Mouse (Mus musculus) stomach, embryonic 16.5 days (tissue): Measurements from ENCODE around the gene Stat5b. TPM values are rescaled to one million over a fixed set of nuclear protein-coding genes. Genes with fewer than 3 reads are reported as not detected.

Experiments
- ATAC-seq: fragments of 200-750 bp; cut with Nextera tagmentation; 2 replicates; pipeline ENCODE4 v1.8.0; 2017; ENCODE audit warnings: moderate number of reproducible peaks, moderate TSS enrichment; ENCODE audit not compliant: insufficient read depth, low FRiP score
- H3K27ac ChIP-seq: fragments of 300-500 bp; sonication (generic); 2 replicates; pipeline ENCODE4 v1.5.1; 2014; ENCODE audit warnings: low read length
- H3K27me3 ChIP-seq: fragments of 300-500 bp; sonication (generic); 2 replicates; pipeline ENCODE4 v1.6.1; 2014; ENCODE audit warnings: low read length, control low read depth, mixed read lengths; ENCODE audit not compliant: control insufficient read depth, insufficient read depth
- H3K36me3 ChIP-seq: fragments of 300-500 bp; sonication (generic); 2 replicates; pipeline ENCODE4 v1.6.1; 2014; ENCODE audit warnings: low read length; ENCODE audit not compliant: control insufficient read depth, insufficient read depth
- H3K4me1 ChIP-seq: fragments of 300-500 bp; sonication (generic); 2 replicates; pipeline ENCODE4 v1.6.1; 2014; ENCODE audit warnings: low read length, control low read depth, mixed read lengths; ENCODE audit not compliant: control insufficient read depth, insufficient read depth
- H3K4me2 ChIP-seq: fragments of 300-500 bp; sonication (generic); 2 replicates; pipeline ENCODE4 v1.6.1; 2014; ENCODE audit warnings: low read depth, low read length, mixed read lengths
- H3K4me3 ChIP-seq: fragments of 300-500 bp; sonication (generic); replicated peaks from 2 replicates; pipeline ENCODE4 v1.5.1; 2014; ENCODE audit warnings: mild to moderate bottlenecking, low read length
- H3K9ac ChIP-seq: fragments of 300-500 bp; sonication (generic); 2 replicates; pipeline ENCODE4 v1.6.1; 2014; ENCODE audit warnings: low read length
- H3K9me3 ChIP-seq: fragments of 300-500 bp; sonication (generic); replicated peaks from 2 replicates; pipeline ENCODE4 v1.6.1; 2016; ENCODE audit warnings: low read length, control low read depth; ENCODE audit not compliant: control insufficient read depth
- WGBS: fragments of 180-500 bp; shearing (Covaris S2); extraction: QIAGEN DNeasy Blood & Tissue Kit; methylation state at CpG from one replicate; pipeline ENCODE4 v1.1.7; 2014; 5-methylcytosine and 5-hydroxymethylcytosine counted together
- polyA plus RNA-seq: library from polyadenylated mRNA; unstranded; fragments of >200 nt; fragmentation: Nextera tagmentation; extraction: Ambion mirVana; gene quantifications from 2 replicates; pipeline ENCODE4 v1.2.1, GENCODE M21; 2015

The Stat5b gene
- polyA plus RNA-seq, 1 experiment from 2014 or later, result 27.4 TPM

DNA sequence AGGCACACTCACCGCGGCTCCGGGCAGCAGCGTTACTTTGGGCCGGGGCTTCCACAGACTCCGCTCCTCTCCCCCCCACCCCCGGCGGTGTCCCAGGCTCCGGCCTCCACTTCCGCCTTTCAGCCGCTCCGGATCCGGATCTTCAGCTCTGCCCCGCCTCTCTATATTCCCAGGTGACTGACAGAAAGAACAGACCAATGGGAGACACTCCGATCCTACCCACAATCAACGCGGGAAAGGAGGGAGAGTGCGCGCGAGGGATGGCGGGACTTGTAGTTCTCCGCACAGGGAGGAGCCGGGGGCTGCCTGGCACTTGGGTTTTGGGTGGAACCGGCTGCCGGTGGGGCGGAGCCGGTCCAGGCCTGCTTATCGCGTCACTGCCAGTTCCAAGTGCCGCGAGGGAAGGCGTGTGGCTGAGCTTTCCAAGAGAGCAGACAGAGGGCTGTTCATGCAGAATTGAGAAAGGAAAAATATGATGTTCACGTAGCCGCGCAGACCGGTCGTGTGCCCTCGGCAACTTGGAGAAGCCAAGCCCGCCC lies 112.4 kb downstream of the Stat5b start, which contains the start of gene Rab5c:
Gene Rab5c (minus strand): TSS at position 150 of the 539 bp plus-strand sequence.
- Histone ChIP-seq H3K27ac (peak within 1 kb of the TSS; percentile 77), H3K27me3 (no peaks in the 10 kb centered on the region), H3K4me3 (peak within 1 kb of the TSS; percentile 92), H3K36me3 (no peaks in the 10 kb centered on the region), H3K9me3 (no peaks in the 10 kb centered on the region), H3K4me1 (peaks cover 21% of the 10 kb centered on the region), H3K4me2 (peak within 1 kb of the TSS; percentile 79), H3K9ac (peak within 1 kb of the TSS; percentile 98)
- ATAC-seq, result peak; percentile 100
- under 1% methylated on average over 39 of the region's 39 CpGs for WGBS

DNA sequence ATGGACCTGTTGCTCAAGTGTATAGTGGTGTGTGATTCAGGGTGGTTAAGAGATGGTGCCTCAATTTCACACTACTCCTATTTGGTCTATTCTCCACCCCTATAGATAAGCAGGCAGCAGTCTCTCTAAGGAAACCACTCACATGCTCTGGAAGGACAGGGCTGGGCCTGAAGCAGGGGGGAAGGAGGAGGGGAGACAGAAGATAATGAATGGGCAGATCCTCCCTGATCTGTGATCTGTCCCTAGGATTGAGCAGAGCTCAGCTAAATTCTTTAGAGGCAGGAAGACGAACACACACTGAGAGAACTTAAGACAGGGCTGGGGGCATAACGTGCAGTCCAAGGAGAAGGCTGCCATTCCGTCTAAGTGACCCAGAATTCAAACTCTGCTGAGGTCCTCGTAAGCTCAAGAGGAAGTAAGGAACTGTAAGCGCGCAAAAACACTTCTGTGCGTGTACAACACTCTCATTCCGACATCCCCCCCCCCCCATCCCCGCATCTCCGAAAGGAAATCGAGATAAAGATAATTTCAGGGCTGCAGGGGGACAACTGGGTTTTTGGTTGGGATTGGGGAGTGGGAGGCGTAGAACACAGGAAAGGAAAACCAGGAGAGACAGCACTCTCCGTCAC lies 113.3 kb downstream of the Stat5b start:
- Histone ChIP-seq H3K4me2 (peak overlapping the region; percentile 66), H3K9ac (peak overlapping the region; percentile 98), H3K9me3 (no peaks in the 10 kb centered on the region), H3K27me3 (no peaks in the 10 kb centered on the region), H3K4me3 (peak overlapping the region; percentile 92), H3K36me3 (no peaks in the 10 kb centered on the region), H3K4me1 (peaks cover 21% of the 10 kb centered on the region), H3K27ac (peak overlapping the region; percentile 77)
- under 1% methylated on average over 13 of the region's 13 CpGs for WGBS
- no peak for ATAC-seq

DNA sequence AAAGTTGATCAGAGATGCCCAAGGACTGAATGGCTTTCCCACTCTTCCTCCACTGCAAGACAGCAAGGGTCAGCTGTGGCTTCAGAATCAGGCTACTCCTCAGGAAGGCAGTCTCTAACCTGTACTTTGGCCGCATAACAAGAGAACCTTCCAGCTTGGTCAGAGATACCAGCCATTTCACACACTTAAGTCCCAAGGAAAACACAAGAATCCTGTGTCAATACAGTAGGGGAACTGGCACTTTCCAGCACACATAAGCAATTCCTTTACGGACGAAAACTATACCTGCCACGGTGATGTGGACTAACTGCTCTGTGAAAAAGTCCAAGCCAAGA lies 113.8 kb downstream of the Stat5b start:
- WGBS, result 49% methylated on average over 4 of the region's 4 CpGs
- peak overlapping the region; percentile 98 for H3K9ac ChIP-seq

DNA sequence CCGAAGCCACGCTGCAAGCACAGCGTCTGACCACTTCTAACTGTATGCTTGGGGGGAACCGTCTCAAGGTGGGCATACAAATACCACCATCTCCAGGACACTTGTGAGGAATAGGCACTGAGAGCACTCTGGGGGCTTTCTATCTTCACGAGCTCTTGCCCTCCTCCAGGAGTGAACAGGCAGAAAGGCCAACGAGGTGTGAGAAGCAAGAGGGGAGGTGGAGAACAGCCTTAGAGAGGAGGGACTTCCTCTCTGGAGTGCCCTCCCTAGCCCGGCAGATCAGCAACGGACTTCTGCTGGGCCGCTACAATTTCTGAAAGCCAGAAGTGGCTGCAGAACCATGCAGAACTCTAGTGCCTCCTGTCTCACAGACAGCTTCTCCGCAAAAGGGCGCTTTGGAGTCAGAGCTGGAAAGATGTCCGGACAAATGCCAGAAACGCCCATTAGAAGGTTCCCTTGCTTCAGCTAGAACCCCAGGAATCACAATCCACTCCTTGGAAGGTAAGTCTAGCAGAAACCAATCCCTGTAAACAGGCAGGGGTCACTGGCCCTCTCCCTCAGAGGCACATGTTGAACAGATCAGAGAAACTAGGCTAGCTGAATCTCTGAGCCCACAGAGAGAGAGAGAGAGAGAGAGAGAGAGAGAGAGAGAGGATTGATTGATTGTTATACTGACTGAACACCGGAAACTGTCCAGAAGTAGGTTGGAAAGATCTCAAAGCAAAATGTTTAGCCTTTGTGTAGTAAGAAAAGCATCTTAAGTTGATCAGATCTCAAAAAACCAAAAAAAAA lies 114.4 kb downstream of the Stat5b start:
- H3K9ac ChIP-seq, result peak overlapping the region; percentile 9; the same call in 1 of the 2 replicates
- no peaks in the 10 kb centered on the region for H3K9me3 ChIP-seq
- ATAC-seq, result no peak
- peak overlapping the region; percentile 66 for H3K4me2 ChIP-seq
- H3K4me3 ChIP-seq, result peak overlapping the region; percentile 92
- H3K4me1 ChIP-seq, result peaks cover 21% of the 10 kb centered on the region
- WGBS, result 69% methylated on average over 14 of the region's 14 CpGs
- H3K36me3 ChIP-seq, result no peaks in the 10 kb centered on the region
- no peaks in the 10 kb centered on the region for H3K27me3 ChIP-seq
- H3K27ac ChIP-seq, result no peak overlapping the region; the same call in 1 of the 2 replicates

More for the DNA sequence above, 113.8 kb downstream of the Stat5b start:
- no peaks in the 10 kb centered on the region for H3K9me3 ChIP-seq
- H3K4me1 ChIP-seq, result peaks cover 21% of the 10 kb centered on the region
- H3K27ac ChIP-seq, result peak overlapping the region; percentile 77; the same call in 1 of the 2 replicates
- no peaks in the 10 kb centered on the region for H3K36me3 ChIP-seq
- no peaks in the 10 kb centered on the region for H3K27me3 ChIP-seq
- peak overlapping the region; percentile 92 for H3K4me3 ChIP-seq
- no peak for ATAC-seq
- peak overlapping the region; percentile 66 for H3K4me2 ChIP-seq

DNA sequence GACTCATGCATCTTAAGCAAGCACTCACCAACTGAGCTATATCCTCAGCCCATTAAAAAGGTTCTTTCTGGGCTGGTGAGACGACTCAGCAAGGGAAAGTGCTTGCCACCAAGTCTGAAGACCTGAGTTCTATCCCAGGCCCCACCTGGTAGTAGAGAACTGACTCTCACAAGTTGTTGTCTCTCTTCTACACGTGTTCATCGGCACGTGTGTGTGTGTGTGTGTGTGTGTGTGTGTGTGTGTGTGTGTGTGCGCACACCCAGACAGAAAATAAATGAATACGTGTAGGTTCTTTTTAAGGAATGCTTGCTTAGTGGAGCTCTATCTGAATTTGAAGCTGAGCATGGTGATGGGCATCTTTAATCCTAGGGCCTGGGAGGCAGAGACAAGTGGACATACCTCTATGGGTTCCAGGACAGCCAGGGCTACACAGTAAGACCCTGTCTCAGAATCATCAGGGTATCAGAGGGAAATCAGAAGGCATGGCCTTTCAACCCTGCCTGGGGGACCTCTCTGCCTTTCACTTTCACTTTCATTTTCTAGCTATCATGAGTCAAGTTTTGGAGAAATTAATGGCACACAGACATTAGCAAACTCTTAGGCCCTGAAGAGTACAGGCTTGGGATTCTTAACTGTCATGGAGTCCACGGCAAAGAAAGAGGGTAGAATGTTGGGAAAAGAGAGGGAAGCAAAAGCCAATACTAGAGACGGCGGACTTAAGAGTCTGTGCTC lies 115.2 kb downstream of the Stat5b start:
- no peaks in the 10 kb centered on the region for H3K36me3 ChIP-seq
- peak overlapping the region; percentile 66 for H3K4me2 ChIP-seq
- 0 out of 2 replicates have a peak overlapping the region, but pooled peaks have one; percentile 7 for H3K4me3 ChIP-seq
- no peaks in the 10 kb centered on the region for H3K9me3 ChIP-seq
- H3K27me3 ChIP-seq, result no peaks in the 10 kb centered on the region
- no peak for ATAC-seq
- no peak overlapping the region for H3K27ac ChIP-seq
- WGBS, result 78% methylated on average over 9 of the region's 9 CpGs
- no peak overlapping the region for H3K9ac ChIP-seq
- peaks cover 21% of the 10 kb centered on the region for H3K4me1 ChIP-seq

Other genes with a start within 250 kb of the Stat5b start
- 60.7 and 67.1 TPM in 2 replicates for gene Nkiras2, start 231.5 kb downstream of the Stat5b start, polyA plus RNA-seq
- gene Dnajc7, start 230.6 kb downstream of the Stat5b start, polyA plus RNA-seq, result 209 and 214 TPM in 2 replicates
- gene Zfp385c, start 158.3 kb downstream of the Stat5b start, polyA plus RNA-seq, result 0.19 and 0.27 TPM in 2 replicates
- gene Dhx58, start 146.5 kb downstream of the Stat5b start, polyA plus RNA-seq, result 2.8 and 3.6 TPM in 2 replicates
- gene Kat2a, start 138.3 kb downstream of the Stat5b start, polyA plus RNA-seq, result 40.6 and 41.5 TPM in 2 replicates
- gene Hspb9, start 136.9 kb downstream of the Stat5b start, polyA plus RNA-seq, result 0.36 TPM in 1 of 2 replicates, not detected in the other
- gene Rab5c, start 112.5 kb downstream of the Stat5b start, polyA plus RNA-seq, result 33.2 and 33.9 TPM in 2 replicates
- 0.14 and 0.22 TPM in 2 replicates for gene Kcnh4, start 90.8 kb downstream of the Stat5b start, polyA plus RNA-seq
- gene Hcrt, start 87.8 kb downstream of the Stat5b start, polyA plus RNA-seq, result not detected in 2 replicates
- 6.5 and 7.2 TPM in 2 replicates for gene Ghdc, start 79.8 kb downstream of the Stat5b start, polyA plus RNA-seq
- gene Stat5a, start 8.6 kb upstream of the Stat5b start, polyA plus RNA-seq, result 12.0 and 14.0 TPM in 2 replicates
- 47.2 and 56.1 TPM in 2 replicates for gene Stat3, start 88.8 kb upstream of the Stat5b start, polyA plus RNA-seq
- gene Cavin1, start 120.2 kb upstream of the Stat5b start, polyA plus RNA-seq, result 381 and 403 TPM in 2 replicates
- 47.8 and 50.5 TPM in 2 replicates for gene Atp6v0a1, start 158.7 kb upstream of the Stat5b start, polyA plus RNA-seq
- gene Naglu, start 219.3 kb upstream of the Stat5b start, polyA plus RNA-seq, result 17.0 and 17.2 TPM in 2 replicates
- 0.30 TPM in 1 of 2 replicates, not detected in the other for gene Hsd17b1, start 227.7 kb upstream of the Stat5b start, polyA plus RNA-seq
- 38.9 and 41.8 TPM in 2 replicates for gene Coasy, start 231.8 kb upstream of the Stat5b start, polyA plus RNA-seq
- gene Mlx, start 236.6 kb upstream of the Stat5b start, polyA plus RNA-seq, result 57.4 and 60.5 TPM in 2 replicates
- gene Psmc3ip, start 244.7 kb upstream of the Stat5b start, polyA plus RNA-seq, result 21.4 and 23.4 TPM in 2 replicates